Mouse (Mus musculus) heart, postnatal 36 days (tissue): ENCODE results near the gene Tsc2. TPM values are rescaled to one million over a fixed set of nuclear protein-coding genes. Genes with fewer than 3 reads are reported as not detected.

Experiments
- DNase-seq, 2 experiments: peaks; one replicate each; pipeline ENCODE4 v3.0.0; 2021 to 2022
- intact Hi-C: fragments of 180-260 bp; cut with DNase I; formaldehyde crosslinking; loops from one replicate; pipeline ENCODE4 v1.15.1; 2025
- total RNA-seq, 2 experiments: library from RNA; stranded (reverse); gene quantifications; 2 replicates each; pipeline ENCODE4 v1.2.3; 2021

Gene Tsc2
- total RNA-seq, 2 experiments from 2014 or later, result 106 to 112 TPM

GRCm38 (mm10) chr17:24630072-24630471 is 2.4 kb downstream of the Tsc2 start:
- no peak for DNase-seq
- intact Hi-C loops, result loop anchor here (5.0 kb wide), 1 partner anchor 37 kb away; the partner anchor contains the start of gene Zfp598

- intact Hi-C loops, result loop anchor here (1.0 to 5.0 kb wide), 3 partner anchors 79 to 136 kb away; partner anchors contain the start of gene Tbl3
- DNase-seq, result peak; percentile 76 to 86
Observed at GRCm38 (mm10) chr17:24628646-24629045, 3.8 kb downstream of the Tsc2 start.

- intact Hi-C loops, result loop anchor here (5.0 kb wide), 2 partner anchors 82 to 133 kb away; partner anchors contain the start of gene Tbl3
- no peak for DNase-seq
Observed at GRCm38 (mm10) chr17:24625472-24625871, 7.0 kb downstream of the Tsc2 start.

- intact Hi-C loops, result no loop called here
- DNase-seq, result no peak
Observed at GRCm38 (mm10) chr17:24617561-24618194, 14.8 kb downstream of the Tsc2 start.

- intact Hi-C loops, result no loop called here
- no peak for DNase-seq
Observed at GRCm38 (mm10) chr17:24610711-24611110, 21.7 kb downstream of the Tsc2 start.

GRCm38 (mm10) chr17:24608874-24609273 is 23.6 kb downstream of the Tsc2 start:
- intact Hi-C loops, result no loop called here
- no peak for DNase-seq

GRCm38 (mm10) chr17:24608370-24608769 is 24.1 kb downstream of the Tsc2 start:
- intact Hi-C loops, result no loop called here
- no peak for DNase-seq

GRCm38 (mm10) chr17:24604557-24604956 is 27.9 kb downstream of the Tsc2 start:
- DNase-seq, result no peak
- intact Hi-C loops, result no loop called here

GRCm38 (mm10) chr17:24603961-24604360 is 28.5 kb downstream of the Tsc2 start:
- intact Hi-C loops, result no loop called here

GRCm38 (mm10) chr17:24600502-24600901 is 31.9 kb downstream of the Tsc2 start:
- intact Hi-C loops, result no loop called here
- no peak for DNase-seq

More at GRCm38 (mm10) chr17:24603961-24604360, 28.5 kb downstream of the Tsc2 start:
- no peak for DNase-seq

- DNase-seq, result no peak
- intact Hi-C loops, result no loop called here
Observed at GRCm38 (mm10) chr17:24597989-24598388, 34.4 kb downstream of the Tsc2 start.

- intact Hi-C loops, result no loop called here
- no peak for DNase-seq
Observed at GRCm38 (mm10) chr17:24596471-24597183, 35.8 kb downstream of the Tsc2 start.

GRCm38 (mm10) chr17:24596073-24596466 is 36.4 kb downstream of the Tsc2 start:
- DNase-seq, result no peak
- intact Hi-C loops, result no loop called here

GRCm38 (mm10) chr17:24595126-24596072 is 37.0 kb downstream of the Tsc2 start:
- no peak for DNase-seq
- intact Hi-C loops, result no loop called here

GRCm38 (mm10) chr17:24593992-24594890 is 38.2 kb downstream of the Tsc2 start:
- intact Hi-C loops, result no loop called here

GRCm38 (mm10) chr17:24593248-24593647 is 39.2 kb downstream of the Tsc2 start:
- intact Hi-C loops, result no loop called here
- no peak for DNase-seq

More at GRCm38 (mm10) chr17:24593992-24594890, 38.2 kb downstream of the Tsc2 start:
- DNase-seq, result no peak

- intact Hi-C loops, result no loop called here
Observed at GRCm38 (mm10) chr17:24591695-24592094, 40.7 kb downstream of the Tsc2 start.

GRCm38 (mm10) chr17:24590943-24591342 is 41.5 kb downstream of the Tsc2 start:
- intact Hi-C loops, result no loop called here
- no peak for DNase-seq

More at GRCm38 (mm10) chr17:24591695-24592094, 40.7 kb downstream of the Tsc2 start:
- DNase-seq, result no peak

GRCm38 (mm10) chr17:24586532-24586931 is 45.9 kb downstream of the Tsc2 start:
- intact Hi-C loops, result no loop called here
- no peak for DNase-seq

- no peak for DNase-seq
- intact Hi-C loops, result no loop called here
Observed at GRCm38 (mm10) chr17:24584520-24584919, 47.9 kb downstream of the Tsc2 start.
